Mouse (Mus musculus): ENCODE measurements around the gene BC052040.

DNA sequence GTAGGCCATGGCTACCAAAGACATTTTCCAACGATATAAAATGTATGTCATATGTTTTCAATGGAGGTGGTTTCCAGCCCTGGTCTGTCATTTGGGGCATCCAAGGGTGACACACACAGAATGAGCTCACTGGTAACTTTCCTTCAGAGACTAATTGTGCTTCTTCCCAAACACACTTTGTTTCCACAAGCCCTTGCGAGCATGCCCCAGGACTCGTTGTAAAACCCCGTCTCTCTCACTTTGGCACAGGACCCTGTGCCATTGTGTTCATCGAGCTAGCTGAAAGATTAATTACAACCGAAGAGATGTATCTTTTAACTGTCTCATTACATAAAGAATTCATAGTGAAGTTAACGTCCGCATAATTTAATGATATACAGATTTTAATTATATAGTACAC is 78.2 kb downstream of the BC052040 start:
- no peak for TF ChIP-seq CTCF (IDR thresholded peaks at IDR 0.05; ENCODE audit: extremely low read depth, insufficient read length, insufficient replicate concordance, low read depth, low read length)
- TF ChIP-seq POLR2A (IDR thresholded peaks at IDR 0.05; ENCODE audit: low read depth, low read length), result no peak
